Mouse (Mus musculus) gastrocnemius, postnatal 14 days (tissue): ENCODE results near the gene Spata33. TPM values are rescaled to one million over a fixed set of nuclear protein-coding genes. Genes with fewer than 3 reads are reported as not detected.
"Not testable (repeated sequence)": the region's sequence is repeated elsewhere in the genome, so short reads cannot be mapped to it uniquely, and the experiment has no call there.

Experiments
- DNase-seq: peaks from one replicate; pipeline ENCODE4 v3.0.0; 2021; ENCODE audit warnings: mixed read lengths
- intact Hi-C: fragments of 180-260 bp; cut with DNase I; formaldehyde crosslinking; loops from one replicate; pipeline ENCODE4 v1.15.1; 2025; ENCODE audit warnings: low total_unique reads
- long read RNA-seq, 2 experiments: library from polyadenylated mRNA; stranded (forward); transcript quantifications; one replicate each; pipeline ENCODE4 v2.0.0; 2021
- total RNA-seq, 2 experiments: library from RNA; stranded (reverse); gene quantifications; 2 replicates each; pipeline ENCODE4 v1.2.3; 2021

Spata33 gene
- 1 to 10 TPM; 1.6 to 1.8 TPM for total RNA-seq
- long read RNA-seq, experiment 1 = 0 reads
- long read RNA-seq, experiment 2, partial matches to known transcripts = 1 of 1 reads
- long read RNA-seq, experiment 2, other reads (novel, unspliced or antisense) = 0 of 1 reads

DNA sequence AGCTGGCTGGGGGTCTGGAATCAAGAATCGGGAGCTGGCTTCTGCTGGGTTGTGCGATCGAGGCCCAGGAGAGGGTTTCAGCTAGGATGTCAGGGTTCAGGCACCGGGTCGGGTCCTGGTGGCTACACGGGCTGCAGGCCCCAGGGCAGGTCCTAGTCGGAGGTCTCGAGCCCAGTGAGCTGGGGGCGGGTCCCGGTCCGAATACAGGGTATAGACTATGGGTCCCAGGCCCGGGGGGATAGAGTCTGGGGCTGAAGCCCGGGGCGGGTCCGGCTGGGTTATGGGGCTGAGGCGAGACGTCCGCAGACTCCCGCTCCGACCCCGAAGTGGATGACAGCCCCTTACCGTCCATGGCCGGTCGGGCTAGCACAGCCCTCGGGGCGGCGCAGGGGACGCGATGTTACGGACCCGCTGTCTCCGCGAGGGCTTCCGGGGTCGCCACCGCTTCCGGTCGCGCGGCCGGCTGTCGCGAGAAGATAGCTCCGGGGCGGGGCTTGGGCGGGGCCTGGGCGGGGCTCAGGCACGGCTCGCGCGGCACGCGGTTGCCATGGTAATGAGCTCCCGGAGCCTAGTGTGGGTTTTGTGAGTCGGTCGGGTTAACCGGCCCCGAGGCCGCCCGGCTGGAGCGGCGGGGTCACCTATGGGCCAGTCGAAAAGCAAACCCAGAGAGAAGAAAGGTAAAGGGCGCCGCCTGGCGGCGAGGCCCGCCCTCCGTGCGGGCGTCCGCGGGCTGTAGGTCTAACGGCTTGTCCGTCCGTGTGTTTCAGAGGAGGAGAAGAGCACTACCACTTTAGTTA lies at the start of gene Spata33, which contains the start of gene Chmp1a:
Gene Spata33, plus strand, starts transcription at position 512 of the 797 bp plus-strand sequence.
Gene Chmp1a, minus strand, starts transcription at position 443 of the 797 bp plus-strand sequence.
- DNase-seq = peak; percentile 88
- intact Hi-C loops = no loop called here

DNA sequence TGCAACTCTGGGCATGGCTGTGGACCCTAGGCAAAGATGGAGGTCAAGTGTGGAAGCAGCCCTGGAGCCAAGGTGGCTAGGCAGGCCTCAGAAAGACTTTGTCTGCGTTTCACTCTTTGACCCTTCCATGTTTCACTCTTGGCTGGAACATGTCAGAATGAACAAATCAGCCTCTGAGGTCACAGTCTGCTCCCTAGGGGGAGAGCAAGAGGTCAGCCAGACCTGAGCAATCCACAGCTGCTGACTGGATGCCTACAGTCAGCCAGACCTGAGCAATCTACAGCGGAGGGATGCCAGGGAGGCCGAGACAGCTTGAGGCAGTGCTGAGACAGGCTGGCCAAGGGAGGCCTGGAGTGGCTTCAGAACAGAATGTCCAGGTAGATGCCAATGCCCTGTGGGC lies 31.2 kb upstream of the Spata33 start:
- intact Hi-C loops = no loop called here
- peak; percentile 72 for DNase-seq

GRCm38 (mm10) chr8:123185566-123186409 lies 26.8 kb upstream of the Spata33 start, which contains the start of gene Dpep1:
Gene Dpep1 (plus strand): TSS chr8:123186242.
- peak; percentile 58 for DNase-seq
- intact Hi-C loops = loop anchor here (5.0 kb wide), 1 partner anchor 38 kb away; no protein-coding TSS in a partner anchor

GRCm38 (mm10) chr8:123188006-123188405 lies 24.6 kb upstream of the Spata33 start:
- DNase-seq = no peak
- intact Hi-C loops = loop anchor here (5.0 kb wide), 1 partner anchor 41 kb away; no protein-coding TSS in a partner anchor

DNA sequence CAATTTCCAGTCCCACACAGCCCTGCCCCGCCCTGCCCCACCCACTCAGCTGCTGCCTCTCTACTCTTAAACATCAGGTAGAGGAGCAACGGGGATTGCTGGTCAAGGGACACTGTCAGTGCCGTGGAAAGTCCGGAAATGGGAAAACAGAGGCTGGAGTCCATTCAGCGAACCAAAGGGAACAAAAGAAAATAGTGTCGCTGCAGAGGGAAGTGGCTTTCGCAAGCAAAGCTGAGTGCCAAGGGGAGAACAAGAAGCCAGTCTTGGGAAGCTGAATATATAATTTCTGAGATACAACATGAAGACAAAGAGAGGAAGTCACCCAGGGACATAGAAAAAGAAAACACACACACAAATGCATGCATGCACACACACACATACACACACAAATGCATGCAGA lies 23.8 kb upstream of the Spata33 start:
- DNase-seq = no peak
- intact Hi-C loops = loop anchor here (5.0 kb wide), 1 partner anchor 42 kb away; no protein-coding TSS in a partner anchor

GRCm38 (mm10) chr8:123190678-123191077 lies 22.0 kb upstream of the Spata33 start:
- peak; percentile 85 for DNase-seq
- intact Hi-C loops = no loop called here

DNA sequence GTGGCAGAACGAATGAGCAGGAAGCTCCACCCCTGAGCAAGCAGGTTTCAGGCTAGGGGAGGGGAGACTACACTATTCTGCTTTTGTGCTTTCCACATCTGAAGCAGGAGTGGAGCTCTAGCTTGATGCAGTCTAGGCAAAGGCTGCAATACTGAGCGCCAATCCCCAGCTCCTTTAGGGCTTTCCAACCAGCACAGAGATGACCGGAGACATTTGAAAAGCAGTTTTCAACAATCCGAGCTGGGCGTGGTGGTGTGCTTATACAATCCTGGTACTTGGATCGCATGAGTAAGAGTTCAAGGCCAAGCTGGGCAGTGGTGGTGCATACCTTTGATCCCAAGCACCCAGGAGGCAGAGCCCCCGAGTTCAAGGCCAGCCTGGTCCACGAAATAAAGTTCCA lies 20.7 kb upstream of the Spata33 start:
- intact Hi-C loops = no loop called here
- DNase-seq = no peak

- intact Hi-C loops = no loop called here
- DNase-seq = no peak
Measured at GRCm38 (mm10) chr8:123193771-123194170, 18.9 kb upstream of the Spata33 start.

- intact Hi-C loops, DNase-seq: not testable (repeated sequence)
Measured at GRCm38 (mm10) chr8:123197016-123197415, 15.6 kb upstream of the Spata33 start.

DNA sequence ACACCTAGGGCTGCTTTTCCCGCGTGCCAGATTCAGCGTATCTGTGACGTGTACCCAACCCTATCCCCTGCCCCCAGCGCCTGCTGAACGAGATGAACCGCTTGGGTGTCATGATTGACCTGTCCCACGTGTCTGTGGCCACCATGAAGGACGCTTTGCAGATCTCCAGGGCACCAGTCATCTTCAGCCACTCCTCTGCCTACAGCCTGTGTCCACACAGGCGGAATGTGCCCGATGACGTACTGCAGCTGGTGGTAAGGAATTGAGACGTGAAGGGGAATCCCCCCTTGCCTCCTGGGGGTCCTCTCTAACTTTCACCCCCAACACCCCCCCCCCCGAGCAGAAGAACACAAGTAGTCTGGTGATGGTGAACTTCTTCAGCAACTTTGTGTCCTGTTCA lies 12.8 kb upstream of the Spata33 start:
- no peak for DNase-seq
- intact Hi-C loops = loop anchor here (5.0 kb wide), 1 partner anchor 93 kb away; no protein-coding TSS in a partner anchor

DNA sequence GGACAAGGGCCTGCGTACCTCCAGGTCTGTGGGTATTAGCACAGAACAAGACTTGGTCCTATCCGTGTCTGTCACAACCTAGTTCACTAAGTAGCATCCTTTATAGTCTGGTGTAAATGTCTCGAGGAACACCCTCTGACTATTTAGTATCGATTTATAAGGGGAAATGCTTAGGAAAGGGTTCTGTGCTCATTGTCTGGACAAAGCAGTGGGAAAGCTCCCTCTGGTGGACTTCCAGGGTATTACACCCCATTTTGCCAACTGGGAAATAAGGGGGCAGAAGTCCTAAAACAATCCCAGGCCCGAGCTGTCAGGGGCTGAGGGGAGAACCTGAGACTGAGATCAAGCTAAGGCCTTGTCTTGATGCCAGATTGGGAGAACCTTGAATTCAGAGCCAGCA lies 10.3 kb upstream of the Spata33 start:
- DNase-seq = peak; percentile 64
- intact Hi-C loops = loop anchor here (5.0 kb wide), 1 partner anchor 95 kb away; no protein-coding TSS in a partner anchor

DNA sequence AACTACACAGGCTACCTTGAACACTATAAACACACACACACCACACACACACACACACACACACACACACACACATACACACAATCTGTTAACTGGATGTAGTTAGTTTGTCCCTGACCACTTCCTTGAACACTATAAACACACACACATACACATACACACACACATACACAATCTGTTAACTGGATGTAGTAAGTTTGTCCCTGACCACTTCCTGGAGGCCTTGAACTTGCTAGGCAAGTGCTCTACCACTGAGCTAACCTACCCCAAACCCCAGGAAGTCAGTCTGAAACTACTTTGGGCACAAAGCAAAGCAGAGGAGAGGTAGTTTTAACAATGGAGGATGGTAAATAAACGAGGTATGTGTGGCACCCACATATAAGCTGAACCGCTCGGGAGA lies 9.1 kb upstream of the Spata33 start:
- intact Hi-C loops = loop anchor here (5.0 kb wide), 1 partner anchor 96 kb away; no protein-coding TSS in a partner anchor
- no peak for DNase-seq

GRCm38 (mm10) chr8:123211876-123212275 lies 756 bp upstream of the Spata33 start:
- intact Hi-C loops = no loop called here
- DNase-seq = no peak

DNA sequence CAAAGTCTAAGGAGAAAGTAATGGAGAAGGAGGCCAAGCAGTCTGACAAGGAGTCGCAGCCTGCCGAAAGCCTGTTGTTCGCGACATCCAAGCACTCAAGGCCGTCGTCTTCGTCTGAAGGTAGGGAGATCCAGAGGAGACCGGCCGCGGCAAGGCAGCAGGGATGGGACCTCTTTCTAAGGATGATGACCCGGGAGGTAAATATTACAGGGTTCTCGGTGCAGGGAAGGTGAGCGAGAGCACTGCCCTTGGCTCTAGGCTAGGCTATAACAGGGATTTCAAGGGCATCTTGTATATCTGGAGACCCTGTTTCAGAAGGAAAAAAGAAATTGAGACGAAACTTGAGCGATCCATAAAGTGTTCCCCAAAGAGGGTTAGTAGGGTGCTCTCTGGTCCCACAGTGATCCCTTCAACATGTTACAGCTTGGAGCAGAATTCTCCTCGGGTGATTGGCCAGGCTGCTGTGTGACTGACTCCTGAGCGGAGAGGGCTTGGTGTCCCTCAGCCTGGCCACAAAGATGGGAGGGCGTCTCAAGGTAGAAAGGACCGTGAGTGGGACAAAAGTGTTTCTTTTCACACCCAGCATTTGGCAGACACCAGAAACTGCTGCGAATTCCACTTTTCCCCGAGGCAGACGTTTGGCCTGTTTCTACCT lies 613 bp downstream of the Spata33 start:
- intact Hi-C loops = no loop called here
- no peak for DNase-seq

GRCm38 (mm10) chr8:123215430-123215829 lies 2.8 kb downstream of the Spata33 start:
- no peak for DNase-seq
- intact Hi-C loops = no loop called here

DNA sequence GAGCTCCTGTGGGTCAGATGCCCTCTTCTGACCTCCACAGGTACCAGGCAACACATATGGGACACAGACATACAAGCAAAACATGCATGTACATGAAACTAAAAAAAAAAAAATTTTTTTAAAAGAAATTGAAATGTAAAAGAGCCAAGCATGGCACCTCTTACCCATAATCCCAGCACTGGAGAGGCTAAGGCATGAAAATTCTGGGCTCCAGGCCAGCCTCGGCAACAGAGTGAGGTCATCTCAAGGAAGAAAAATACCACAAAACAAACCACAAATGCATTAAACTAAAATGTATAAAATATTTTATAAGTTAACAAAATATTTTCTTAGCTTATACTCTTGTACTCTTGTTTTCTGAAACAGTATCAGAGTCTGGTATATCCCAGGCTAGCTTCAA lies 8.3 kb downstream of the Spata33 start:
- no peak for DNase-seq
- intact Hi-C loops = no loop called here

DNA sequence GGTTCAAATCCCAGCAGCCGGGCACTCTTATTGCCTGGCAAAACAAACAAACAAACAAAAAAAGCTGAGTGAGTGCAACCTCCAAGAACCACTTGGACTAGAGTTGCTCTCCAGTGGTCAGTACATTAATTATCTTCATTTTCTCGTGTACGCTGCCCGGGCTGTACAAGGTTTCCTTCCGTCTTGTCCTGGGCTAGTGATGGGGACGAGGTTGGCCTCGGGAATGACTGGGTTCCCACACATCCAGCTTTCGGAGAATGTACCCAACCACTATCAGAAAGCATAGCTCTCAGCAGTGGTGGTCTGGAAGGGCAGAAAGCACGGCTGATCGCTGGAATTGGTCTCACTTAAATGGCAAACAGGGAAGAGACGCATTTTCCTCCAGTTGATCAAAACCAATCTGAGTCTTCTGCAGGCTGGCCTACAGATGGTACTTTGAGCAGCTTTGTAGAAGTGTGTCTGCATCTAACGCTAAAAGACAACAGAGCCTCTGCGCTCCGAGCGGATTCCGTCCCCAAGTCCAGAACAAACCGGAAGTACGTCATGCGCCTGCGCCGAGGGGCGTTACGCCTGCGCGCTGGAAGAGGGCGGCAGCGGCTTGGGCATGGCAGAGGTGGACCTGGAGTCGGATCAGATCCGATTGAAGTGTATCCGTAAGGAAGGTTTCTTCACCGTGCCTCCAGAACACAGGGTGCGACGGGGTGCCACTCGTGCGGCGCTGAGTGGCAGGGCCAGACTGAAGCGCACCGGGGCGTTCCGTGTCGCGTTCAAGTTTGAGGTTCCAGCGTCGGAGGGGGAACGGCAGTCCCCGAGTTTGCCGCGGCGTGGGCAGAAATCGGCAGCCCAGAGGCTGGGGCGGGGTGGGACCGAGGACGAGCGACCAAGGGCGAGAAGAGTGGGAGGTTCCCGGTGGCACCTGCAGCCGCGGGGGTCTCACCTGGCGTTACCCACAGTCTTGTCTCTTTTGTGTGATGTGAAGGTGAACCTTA lies 11.9 kb downstream of the Spata33 start, which contains the start of gene Cdk10:
Gene Cdk10, plus strand, starts transcription at position 565 of the 989 bp plus-strand sequence.
- intact Hi-C loops = no loop called here
- DNase-seq = peak; percentile 93

GRCm38 (mm10) chr8:123228416-123228815 lies 15.8 kb downstream of the Spata33 start:
- intact Hi-C loops = no loop called here

More at GRCm38 (mm10) chr8:123228416-123228815, 15.8 kb downstream of the Spata33 start:
- DNase-seq = no peak
